Mouse (Mus musculus): ENCODE results near the gene 1700037H04Rik. TPM values are rescaled to one million over a fixed set of nuclear protein-coding genes. Genes with fewer than 3 reads are reported as not detected.
A peak's percentile ranks its signal among the peaks of the same experiment; 100 is the strongest.

Gene 1700037H04Rik
- polyA plus RNA-seq (2016; fragmentation: Nextera tagmentation; extraction: Ambion mirVana), result 136 and 145 TPM in 2 replicates

GRCm38 (mm10) chr2:131159938-131160581, at the start of gene 1700037H04Rik:
Gene 1700037H04Rik (minus strand): TSS chr2:131160081.
- WGBS, result under 1% methylated on average over 54 of the region's 54 CpGs
- peak; percentile 96 for DNase-seq (ENCODE audit: low spot score)
- H3K4me3 ChIP-seq, result peak within 1 kb of the TSS; percentile 80
- peaks cover 44% of the 10 kb centered on the region for H3K4me1 ChIP-seq
- H3K27me3 ChIP-seq (ENCODE audit: low read depth, poor library complexity, severe bottlenecking), result no peaks in the 10 kb centered on the region
- H3K36me3 ChIP-seq, result peaks cover 14% of the 10 kb centered on the region; the same call in 1 of the 2 replicates
- H3K27ac ChIP-seq (replicated peaks), result peak within 1 kb of the TSS; percentile 95
- H3K9me3 ChIP-seq (replicated peaks), result no peaks in the 10 kb centered on the region; the same call in 1 of the 2 replicates

- Histone ChIP-seq H3K27me3 (ENCODE audit: low read depth, poor library complexity, severe bottlenecking) (no peaks in the 10 kb centered on the region), H3K36me3 (peaks cover 18% of the 10 kb centered on the region), H3K27ac (replicated peaks) (peak overlapping the region; percentile 91), H3K4me3 (peak overlapping the region; percentile 68), H3K9me3 (replicated peaks) (no peaks in the 10 kb centered on the region), H3K4me1 (peaks cover 37% of the 10 kb centered on the region)
- 80% methylated on average over 4 of the region's 4 CpGs for WGBS
- DNase-seq (ENCODE audit: low spot score), result no peak
Observed at GRCm38 (mm10) chr2:131209125-131209795, 49.4 kb upstream of the 1700037H04Rik start.

- Histone ChIP-seq H3K27me3 (ENCODE audit: low read depth, poor library complexity, severe bottlenecking) (no peaks in the 10 kb centered on the region), H3K27ac (replicated peaks) (no peak overlapping the region; the same call in 1 of the 2 replicates), H3K4me3 (no peak overlapping the region), H3K4me1 (peaks cover 37% of the 10 kb centered on the region), H3K36me3 (peaks cover 12% of the 10 kb centered on the region), H3K9me3 (replicated peaks) (no peaks in the 10 kb centered on the region)
- WGBS, result 87% methylated on average over 2 of the region's 2 CpGs
- DNase-seq (ENCODE audit: low spot score), result no peak
Observed at GRCm38 (mm10) chr2:131208356-131208755, 48.5 kb upstream of the 1700037H04Rik start.

GRCm38 (mm10) chr2:131206778-131207177, 46.9 kb upstream of the 1700037H04Rik start, which contains the start of gene Ap5s1:
Gene Ap5s1 (plus strand): TSS chr2:131207078.
- Histone ChIP-seq H3K4me1 (peaks cover 30% of the 10 kb centered on the region), H3K27me3 (ENCODE audit: low read depth, poor library complexity, severe bottlenecking) (no peaks in the 10 kb centered on the region), H3K27ac (replicated peaks) (no peak within 1 kb of the TSS), H3K36me3 (peaks cover 9% of the 10 kb centered on the region), H3K9me3 (replicated peaks) (no peaks in the 10 kb centered on the region), H3K4me3 (no peak within 1 kb of the TSS)
- no peak for DNase-seq (ENCODE audit: low spot score)
- WGBS, result 85% methylated on average over 4 of the region's 4 CpGs

- Histone ChIP-seq H3K36me3 (peaks cover 20% of the 10 kb centered on the region), H3K27ac (replicated peaks) (0 out of 2 replicates have a peak overlapping the region, but pooled peaks have one; percentile 9), H3K27me3 (ENCODE audit: low read depth, poor library complexity, severe bottlenecking) (no peaks in the 10 kb centered on the region), H3K4me3 (no peak overlapping the region), H3K9me3 (replicated peaks) (no peaks in the 10 kb centered on the region), H3K4me1 (peaks cover 23% of the 10 kb centered on the region)
- DNase-seq (ENCODE audit: low spot score), result no peak
- 86% methylated on average over 8 of the region's 8 CpGs for WGBS
Observed at GRCm38 (mm10) chr2:131205521-131206182, 45.8 kb upstream of the 1700037H04Rik start.

- peaks cover 15% of the 10 kb centered on the region for H3K4me1 ChIP-seq
- no peak overlapping the region for H3K4me3 ChIP-seq
- H3K9me3 ChIP-seq (replicated peaks), result no peaks in the 10 kb centered on the region
- 0 out of 2 replicates have a peak overlapping the region, but pooled peaks have one; percentile 19 for H3K27ac ChIP-seq (replicated peaks)
- H3K36me3 ChIP-seq, result peaks cover 32% of the 10 kb centered on the region
- DNase-seq (ENCODE audit: low spot score), result no peak
- no peaks in the 10 kb centered on the region for H3K27me3 ChIP-seq (ENCODE audit: low read depth, poor library complexity, severe bottlenecking)
- whole genome bisulfite sequencing, result 68% methylated on average over 7 of the region's 7 CpGs
Observed at GRCm38 (mm10) chr2:131204410-131204981, 44.6 kb upstream of the 1700037H04Rik start.

- 87% methylated on average over 6 of the region's 6 CpGs for WGBS
- H3K27ac ChIP-seq (replicated peaks), result no peak overlapping the region
- H3K9me3 ChIP-seq (replicated peaks), result no peaks in the 10 kb centered on the region
- no peaks in the 10 kb centered on the region for H3K27me3 ChIP-seq (ENCODE audit: low read depth, poor library complexity, severe bottlenecking)
- no peak overlapping the region for H3K4me3 ChIP-seq
- no peak for DNase-seq (ENCODE audit: low spot score)
- H3K4me1 ChIP-seq, result peaks cover 9% of the 10 kb centered on the region
- peaks cover 38% of the 10 kb centered on the region for H3K36me3 ChIP-seq
Observed at GRCm38 (mm10) chr2:131203816-131204409, 44.0 kb upstream of the 1700037H04Rik start.

GRCm38 (mm10) chr2:131201262-131201661, 41.4 kb upstream of the 1700037H04Rik start:
- Histone ChIP-seq H3K4me3 (no peak overlapping the region), H3K36me3 (peaks cover 63% of the 10 kb centered on the region), H3K27ac (replicated peaks) (no peak overlapping the region), H3K9me3 (replicated peaks) (no peaks in the 10 kb centered on the region), H3K27me3 (ENCODE audit: low read depth, poor library complexity, severe bottlenecking) (no peaks in the 10 kb centered on the region), H3K4me1 (peaks cover 18% of the 10 kb centered on the region)
- DNase-seq (ENCODE audit: low spot score), result no peak
- 95% methylated on average over 3 of the region's 3 CpGs for WGBS

- no peak for DNase-seq (ENCODE audit: low spot score)
- H3K4me1 ChIP-seq, result peaks cover 18% of the 10 kb centered on the region
- no peak overlapping the region for H3K27ac ChIP-seq (replicated peaks)
- no peaks in the 10 kb centered on the region for H3K27me3 ChIP-seq (ENCODE audit: low read depth, poor library complexity, severe bottlenecking)
- WGBS, result 76% methylated on average over 2 of the region's 2 CpGs
- no peak overlapping the region for H3K4me3 ChIP-seq
- no peaks in the 10 kb centered on the region for H3K9me3 ChIP-seq (replicated peaks)
- peaks cover 69% of the 10 kb centered on the region for H3K36me3 ChIP-seq
Observed at GRCm38 (mm10) chr2:131200710-131201109, 40.8 kb upstream of the 1700037H04Rik start.

- 96% methylated on average over 16 of the region's 16 CpGs for WGBS
- no peak for DNase-seq (ENCODE audit: low spot score)
- H3K4me1 ChIP-seq, result peaks cover 30% of the 10 kb centered on the region
- no peak overlapping the region for H3K4me3 ChIP-seq
- H3K27me3 ChIP-seq (ENCODE audit: low read depth, poor library complexity, severe bottlenecking), result no peaks in the 10 kb centered on the region
- no peak overlapping the region for H3K27ac ChIP-seq (replicated peaks)
- H3K36me3 ChIP-seq, result peaks cover 98% of the 10 kb centered on the region
- H3K9me3 ChIP-seq (replicated peaks), result no peaks in the 10 kb centered on the region
Observed at GRCm38 (mm10) chr2:131196606-131197316, 36.9 kb upstream of the 1700037H04Rik start.

- H3K4me3 ChIP-seq, result peak overlapping the region; percentile 71
- peaks cover 3% of the 10 kb centered on the region; the same call in 1 of the 2 replicates for H3K27me3 ChIP-seq (ENCODE audit: low read depth, poor library complexity, severe bottlenecking)
- H3K4me1 ChIP-seq, result peaks cover 73% of the 10 kb centered on the region
- WGBS, result 59% methylated on average over 7 of the region's 7 CpGs
- H3K36me3 ChIP-seq, result peaks cover 64% of the 10 kb centered on the region
- DNase-seq (ENCODE audit: low spot score), result no peak
- no peaks in the 10 kb centered on the region for H3K9me3 ChIP-seq (replicated peaks)
- peak overlapping the region; percentile 85 for H3K27ac ChIP-seq (replicated peaks)
Observed at GRCm38 (mm10) chr2:131191005-131191390, 31.1 kb upstream of the 1700037H04Rik start.

Measured in midbrain, embryonic 10.5 days (tissue).